Mouse (Mus musculus) MEL (cell line): Measurements from ENCODE around the gene Znhit1. TPM values are rescaled to one million over a fixed set of nuclear protein-coding genes. Genes with fewer than 3 reads are reported as not detected.

ENCODE experiments used
- DNase-seq: peaks from one replicate; pipeline ENCODE4 v3.0.0; 2011; ENCODE audit warnings: low read depth, low spot score
- H3K27ac ChIP-seq: 2 replicates; pipeline ENCODE4 v1.5.1; 2012; ENCODE audit warnings: low read depth, mild to moderate bottlenecking, control low read depth, low read length, moderate library complexity; ENCODE audit not compliant: control insufficient read depth
- H3K27me3 ChIP-seq, 2 experiments: fragments of 150-350 bp in 1 of 2; sonication (generic) in 1 of 2; 2 replicates each; pipeline ENCODE4 v1.6.1; 2012; ENCODE audit warnings: low read length in 2 of 2, mild to moderate bottlenecking in 2 of 2, improper control_type of control experiment in 1 of 2, moderate library complexity in 1 of 2; ENCODE audit not compliant: insufficient read depth in 2 of 2, control insufficient read depth in 1 of 2
- H3K36me3 ChIP-seq, 2 experiments: 2 replicates each; pipeline ENCODE4 v1.6.1; 2012 to 2014; ENCODE audit warnings: low read length in 2 of 2, improper control_type of control experiment in 1 of 2, inconsistent platforms in 1 of 2, mild to moderate bottlenecking in 1 of 2; ENCODE audit not compliant: insufficient read depth in 2 of 2, control insufficient read depth in 1 of 2
- H3K4me1 ChIP-seq, 2 experiments: fragments of 150-350 bp in 1 of 2; sonication (generic) in 1 of 2; 2 replicates each; pipeline ENCODE4 v1.6.1; 2012; ENCODE audit warnings: low read length in 2 of 2, improper control_type of control experiment in 1 of 2, mild to moderate bottlenecking in 1 of 2; ENCODE audit not compliant: insufficient read depth in 2 of 2, control insufficient read depth in 1 of 2
- H3K4me3 ChIP-seq, 2 experiments: fragments of 150-350 bp in 1 of 2; sonication (generic) in 1 of 2; 2 replicates each; pipeline ENCODE4 v1.5.1; 2012; ENCODE audit warnings: low read depth in 2 of 2, low read length in 2 of 2, mild to moderate bottlenecking in 2 of 2, moderate library complexity in 2 of 2, control low read depth in 1 of 2, improper control_type of control experiment in 1 of 2; ENCODE audit not compliant: control insufficient read depth in 1 of 2, insufficient read depth in 1 of 2
- H3K79me2 ChIP-seq: 2 replicates; pipeline ENCODE4 v1.6.1; 2012; ENCODE audit warnings: mild to moderate bottlenecking, low read length, moderate library complexity; ENCODE audit not compliant: control insufficient read depth, poor library complexity, insufficient read depth
- H3K9ac ChIP-seq: 2 replicates; pipeline ENCODE4 v1.6.1; 2012; ENCODE audit warnings: low read depth, mild to moderate bottlenecking, control low read depth, low read length, moderate library complexity; ENCODE audit not compliant: control insufficient read depth, poor library complexity, severe bottlenecking
- H3K9me3 ChIP-seq: fragments of 150-350 bp; sonication (generic); replicated peaks from 2 replicates; pipeline ENCODE4 v1.6.1; 2012; ENCODE audit warnings: mild to moderate bottlenecking, low read length, improper control_type of control experiment, moderate library complexity; ENCODE audit not compliant: insufficient read depth
- BHLHE40 ChIP-seq: IDR thresholded peaks from 2 replicates; pipeline ENCODE4 v1.6.1; 2012; ENCODE audit warnings: low read depth, mild to moderate bottlenecking, inconsistent platforms, low read length, improper control_type of control experiment, borderline replicate concordance
- CTCF ChIP-seq, 3 experiments: IDR thresholded peaks in 2 of 3; conservative IDR thresholded peaks in 1 of 3; 2 replicates each; pipeline ENCODE4 v1.5.1; 2011 to 2012; ENCODE audit warnings: low read length in 3 of 3, low read depth in 2 of 3, mild to moderate bottlenecking in 2 of 3, improper control_type of control experiment in 1 of 3, inconsistent platforms in 1 of 3, mixed read lengths in 1 of 3, moderate library complexity in 1 of 3; ENCODE audit not compliant: control insufficient read depth in 1 of 3, insufficient read depth in 1 of 3, poor library complexity in 1 of 3, severe bottlenecking in 1 of 3
- E2F4 ChIP-seq: IDR thresholded peaks from 2 replicates; pipeline ENCODE4 v1.6.1; 2011; ENCODE audit warnings: low read depth, low read length, improper control_type of control experiment, borderline replicate concordance
- ELF1 ChIP-seq: IDR thresholded peaks from 2 replicates; pipeline ENCODE4 v1.6.1; 2014; ENCODE audit warnings: low read depth, mild to moderate bottlenecking, inconsistent platforms, low read length, improper control_type of control experiment, moderate library complexity
- EP300 ChIP-seq, 2 experiments: IDR thresholded peaks; 2 replicates each; pipeline ENCODE4 v1.6.1; 2011; ENCODE audit warnings: improper control_type of control experiment in 2 of 2, low read length in 2 of 2, low read depth in 1 of 2, mild to moderate bottlenecking in 1 of 2
- ETS1 ChIP-seq: IDR thresholded peaks from 2 replicates; pipeline ENCODE4 v1.6.1; 2012; ENCODE audit warnings: low read depth, mild to moderate bottlenecking, inconsistent platforms, low read length, improper control_type of control experiment, moderate library complexity
- GABPA ChIP-seq: IDR thresholded peaks from 2 replicates; pipeline ENCODE4 v1.6.1; 2012; ENCODE audit warnings: low read depth, mild to moderate bottlenecking, inconsistent platforms, low read length, improper control_type of control experiment, moderate library complexity
- GATA1 ChIP-seq: IDR thresholded peaks from 2 replicates; pipeline ENCODE4 v1.6.1; 2011; ENCODE audit warnings: low read depth, low read length, improper control_type of control experiment
- HCFC1 ChIP-seq: IDR thresholded peaks from 2 replicates; pipeline ENCODE4 v1.6.1; 2012; ENCODE audit warnings: low read depth, mild to moderate bottlenecking, inconsistent platforms, low read length, improper control_type of control experiment, moderate library complexity
- MAFK ChIP-seq: IDR thresholded peaks from 2 replicates; pipeline ENCODE4 v1.6.1; 2011; ENCODE audit warnings: low read depth, mild to moderate bottlenecking, low read length, improper control_type of control experiment, borderline replicate concordance
- MAX ChIP-seq: IDR thresholded peaks from 2 replicates; pipeline ENCODE4 v1.6.1; 2011; ENCODE audit warnings: low read length, improper control_type of control experiment
- MAZ ChIP-seq: IDR thresholded peaks from 2 replicates; pipeline ENCODE4 v1.6.1; 2012; ENCODE audit warnings: low read depth, mild to moderate bottlenecking, inconsistent platforms, low read length, improper control_type of control experiment
- MEF2A ChIP-seq: IDR thresholded peaks from 2 replicates; pipeline ENCODE4 v1.6.1; 2014; ENCODE audit warnings: low read depth, mild to moderate bottlenecking, inconsistent platforms, low read length, improper control_type of control experiment; ENCODE audit not compliant: poor library complexity, insufficient replicate concordance, severe bottlenecking; ENCODE audit errors: extremely low read depth
- MXI1 ChIP-seq: IDR thresholded peaks from 2 replicates; pipeline ENCODE4 v1.6.1; 2011; ENCODE audit warnings: mild to moderate bottlenecking, low read depth, low read length, improper control_type of control experiment
- NELFE ChIP-seq: IDR thresholded peaks from 2 replicates; pipeline ENCODE4 v1.6.1; 2011; ENCODE audit warnings: low read depth, low read length, improper control_type of control experiment
- POLR2AphosphoS2 ChIP-seq: IDR thresholded peaks from 2 replicates; pipeline ENCODE4 v1.6.1; 2011; ENCODE audit warnings: low read length, improper control_type of control experiment
- POLR2AphosphoS5 ChIP-seq: IDR thresholded peaks from 2 replicates; pipeline ENCODE4 v1.6.1; 2012; ENCODE audit warnings: low read depth, borderline replicate concordance, mild to moderate bottlenecking, inconsistent platforms, low read length, moderate library complexity, mixed read lengths
- RAD21 ChIP-seq: IDR thresholded peaks from 2 replicates; pipeline ENCODE4 v1.6.1; 2011; ENCODE audit warnings: mild to moderate bottlenecking, low read depth, low read length, improper control_type of control experiment
- RCOR1 ChIP-seq: IDR thresholded peaks from 2 replicates; pipeline ENCODE4 v1.6.1; 2012; ENCODE audit warnings: low read depth, mild to moderate bottlenecking, inconsistent platforms, low read length, improper control_type of control experiment
- TAL1 ChIP-seq: IDR thresholded peaks from 2 replicates; pipeline ENCODE4 v1.6.1; 2012; ENCODE audit warnings: mild to moderate bottlenecking, inconsistent platforms, low read length, moderate library complexity, mixed read lengths
- TBP ChIP-seq: IDR thresholded peaks from 2 replicates; pipeline ENCODE4 v1.8.0; 2011; ENCODE audit warnings: low read depth, low read length, improper control_type of control experiment
- TCF12 ChIP-seq: IDR thresholded peaks from 2 replicates; pipeline ENCODE4 v1.6.1; 2014; ENCODE audit warnings: low read depth, mild to moderate bottlenecking, inconsistent platforms, low read length, improper control_type of control experiment, moderate library complexity
- UBTF ChIP-seq: IDR thresholded peaks from 2 replicates; pipeline ENCODE4 v1.6.1; 2012; ENCODE audit warnings: low read depth, mild to moderate bottlenecking, inconsistent platforms, low read length, improper control_type of control experiment, moderate library complexity, borderline replicate concordance; ENCODE audit not compliant: insufficient read depth
- USF2 ChIP-seq, 2 experiments: IDR thresholded peaks; 2 replicates each; pipeline ENCODE4 v1.6.1; 2011 to 2012; ENCODE audit warnings: improper control_type of control experiment in 2 of 2, low read length in 2 of 2, borderline replicate concordance in 1 of 2, inconsistent platforms in 1 of 2, low read depth in 1 of 2, mild to moderate bottlenecking in 1 of 2; ENCODE audit not compliant: insufficient read depth in 1 of 2
- ZC3H11A ChIP-seq: IDR thresholded peaks from 2 replicates; pipeline ENCODE4 v1.6.1; 2012; ENCODE audit warnings: low read depth, mild to moderate bottlenecking, inconsistent platforms, low read length, improper control_type of control experiment
- ZKSCAN1 ChIP-seq: IDR thresholded peaks from 2 replicates; pipeline ENCODE4 v1.6.1; 2012; ENCODE audit warnings: low read depth, mild to moderate bottlenecking, inconsistent platforms, low read length, improper control_type of control experiment, moderate library complexity
- ZMIZ1 ChIP-seq: IDR thresholded peaks from 2 replicates; pipeline ENCODE4 v1.6.1; 2012; ENCODE audit warnings: low read depth, mild to moderate bottlenecking, inconsistent platforms, low read length, improper control_type of control experiment, moderate library complexity
- ZNF384 ChIP-seq: IDR thresholded peaks from 2 replicates; pipeline ENCODE4 v1.6.1; 2012; ENCODE audit warnings: low read depth, mild to moderate bottlenecking, inconsistent platforms, low read length, improper control_type of control experiment
- polyA plus RNA-seq, 2 experiments: library from polyadenylated mRNA; stranded (reverse) in 1 of 2; unstranded in 1 of 2; fragments of >175 nt in 1 of 2; fragments of >200 nt in 1 of 2; gene quantifications; 2 replicates each; pipeline versions ENCODE4 v1.2.1 to v1.2.4; 2012; ENCODE audit warnings: low replicate concordance in 2 of 2, low read depth in 1 of 2; ENCODE audit not compliant: insufficient read length in 2 of 2, insufficient read depth in 1 of 2, missing spikeins in 1 of 2
- total RNA-seq: library from RNA; depleted of rRNA; stranded (reverse); fragments of 300-350 nt; gene quantifications from 2 replicates; pipeline ENCODE4 v1.2.3, GENCODE M21; 2012

Gene Znhit1
- total and polyA plus RNA-seq, 3 experiments: 56.6 to 123 TPM; not detected in 1

DNA sequence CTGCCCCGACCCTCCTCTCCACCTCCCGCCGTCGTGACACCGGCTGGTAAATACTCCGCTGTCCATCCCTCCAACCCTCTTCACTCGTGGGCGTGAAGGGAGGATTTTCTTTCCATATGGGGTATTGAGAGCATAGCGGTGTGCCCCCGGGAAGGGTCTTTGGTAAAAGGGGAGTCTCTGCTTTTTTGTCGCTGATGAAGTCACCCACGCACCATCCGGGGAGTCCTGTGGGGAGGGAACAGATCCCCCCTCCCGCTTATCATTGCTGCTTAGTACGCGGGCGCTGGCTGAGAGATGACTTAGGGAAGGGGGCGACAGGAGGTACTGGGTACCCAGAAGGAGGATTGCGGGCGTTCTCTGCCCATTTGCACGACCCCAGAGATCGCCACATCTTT lies 42.6 kb upstream of the Znhit1 start:
- peaks cover 3 to 13% of the 10 kb centered on the region in 2 experiments; a peak in 2 of 4 replicates for H3K4me1 ChIP-seq
- peaks cover 0 to 4% of the 10 kb centered on the region in 2 experiments; a peak in 2 of 4 replicates for H3K36me3 ChIP-seq
- H3K9me3 ChIP-seq: no peaks in the 10 kb centered on the region
- no peak overlapping the region for H3K4me3 ChIP-seq
- no peak for TF ChIP-seq ZMIZ1
- TF ChIP-seq RAD21: no peak
- TF ChIP-seq POLR2AphosphoS2: no peak
- no peak for TF ChIP-seq ZC3H11A
- H3K27ac ChIP-seq: no peak overlapping the region
- DNase-seq: no peak
- H3K9ac ChIP-seq: no peak overlapping the region
- no peaks in the 10 kb centered on the region; a peak in 1 of 4 replicates for H3K27me3 ChIP-seq
- no peaks in the 10 kb centered on the region; the same call in 1 of the 2 replicates for H3K79me2 ChIP-seq

DNA sequence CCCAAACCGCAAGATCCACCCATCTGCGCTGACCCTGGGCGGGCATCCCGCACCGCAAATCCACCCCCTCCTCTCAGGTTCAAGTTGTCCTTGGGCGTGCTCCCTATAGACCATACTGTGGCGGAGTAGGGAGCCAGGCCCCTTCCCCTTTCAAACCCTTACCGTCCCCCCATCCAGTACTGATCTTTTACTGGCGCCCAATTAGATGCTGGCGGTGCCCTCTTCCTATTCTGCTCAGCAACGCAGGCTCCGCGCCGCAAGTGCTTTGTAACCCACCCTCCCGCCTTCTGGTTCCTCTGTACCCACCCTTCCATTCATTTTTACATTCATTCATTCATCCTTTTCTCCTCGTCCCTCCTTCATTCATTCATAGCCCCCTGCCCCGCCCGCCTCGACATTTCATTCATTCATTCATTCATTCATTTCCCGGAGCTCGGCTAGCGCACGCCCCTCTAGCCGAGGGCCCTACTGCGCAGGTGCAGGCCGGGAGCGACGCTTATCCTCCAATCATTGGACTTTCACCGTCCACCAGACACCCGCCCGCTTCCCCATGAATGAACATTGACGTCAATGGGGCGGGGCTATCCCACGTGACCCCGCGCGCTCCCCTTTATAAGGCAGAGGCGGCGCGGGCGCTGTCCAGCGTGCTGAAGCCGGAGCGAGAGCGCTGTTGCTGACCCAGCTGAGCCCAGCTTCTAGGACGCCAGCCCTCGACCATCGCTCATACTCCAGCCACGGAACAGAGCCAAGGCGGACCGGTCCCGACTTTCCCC lies 42.0 kb upstream of the Znhit1 start:
- DNase-seq: peak; percentile 94
- no peaks in the 10 kb centered on the region; a peak in 1 of 4 replicates for H3K27me3 ChIP-seq
- H3K4me1 ChIP-seq: peaks cover 3 to 13% of the 10 kb centered on the region in 2 experiments; a peak in 2 of 4 replicates
- no peaks in the 10 kb centered on the region for H3K9me3 ChIP-seq
- peaks cover 0 to 6% of the 10 kb centered on the region in 2 experiments; a peak in 2 of 4 replicates for H3K36me3 ChIP-seq
- H3K79me2 ChIP-seq: no peaks in the 10 kb centered on the region; the same call in 1 of the 2 replicates
- H3K9ac ChIP-seq: peak overlapping the region; percentile 5
- H3K4me3 ChIP-seq: peak overlapping the region; percentile 46 to 65
- no peak overlapping the region for H3K27ac ChIP-seq
- TF ChIP-seq GABPA: no peak
- TF ChIP-seq EP300 (IDR thresholded peaks at IDR 0.05; ENCODE audit: low read depth in 1 of 2, low read length in 2 of 2): no peak
- TF ChIP-seq ELF1: 0 out of 2 replicates have a peak, but pooled peaks have one; percentile 37
- no peak for TF ChIP-seq ZNF384
- no peak for TF ChIP-seq POLR2AphosphoS5
- no peak for TF ChIP-seq UBTF
- peak; percentile 98 for TF ChIP-seq MXI1
- no peak for TF ChIP-seq POLR2AphosphoS2
- TF ChIP-seq MAX: peak; percentile 89
- no peak for TF ChIP-seq MAFK
- peak in 1 of 2 experiments; percentile 79; a peak in 2 of 4 replicates for TF ChIP-seq USF2 (IDR thresholded peaks at IDR 0.05; ENCODE audit: borderline replicate concordance in 1 of 2, insufficient read depth in 1 of 2, low read depth in 1 of 2, low read length in 2 of 2)
- 0 out of 2 replicates have a peak, but pooled peaks have one; percentile 10 for TF ChIP-seq RCOR1
- TF ChIP-seq ZMIZ1: no peak
- peak; percentile 36 for TF ChIP-seq NELFE
- no peak for TF ChIP-seq GATA1
- TF ChIP-seq RAD21: no peak
- no peak for TF ChIP-seq TAL1
- TF ChIP-seq BHLHE40: peak; percentile 82
- TF ChIP-seq ETS1: peak; percentile 62; the same call in 1 of the 2 replicates
- TF ChIP-seq MAZ: peak; percentile 61; the same call in 1 of the 2 replicates
- TF ChIP-seq CTCF (IDR thresholded peaks at IDR 0.05 in 2 of 3, conservative IDR thresholded peaks at IDR 0.05 in 1 of 3; ENCODE audit: control insufficient read depth in 1 of 3, insufficient read depth in 1 of 3, low read depth in 2 of 3, low read length in 3 of 3, poor library complexity in 1 of 3, severe bottlenecking in 1 of 3): no peak
- TF ChIP-seq TBP: peak; percentile 67; the same call in 1 of the 2 replicates
- 0 out of 2 replicates have a peak, but pooled peaks have one; percentile 9 for TF ChIP-seq TCF12
- TF ChIP-seq E2F4: no peak
- TF ChIP-seq ZKSCAN1: no peak
- peak; percentile 66 for TF ChIP-seq HCFC1
- TF ChIP-seq MEF2A: no peak
